Mouse (Mus musculus) layer of hippocampus, postnatal 36 days (tissue): ENCODE data around the gene Pcdh9. TPM values are rescaled to one million over a fixed set of nuclear protein-coding genes. Genes with fewer than 3 reads are reported as not detected.

Experiments used
- DNase-seq, 2 experiments: peaks; one replicate each; pipeline ENCODE4 v3.0.0; 2022
- total RNA-seq, 2 experiments: library from RNA; stranded (reverse); gene quantifications; 2 replicates each; pipeline ENCODE4 v1.2.3; 2021

Pcdh9 gene
- total RNA-seq, 2 experiments from 2014 or later, result 158 to 180 TPM

GRCm38 (mm10) chr14:93374181-93374580, 516.3 kb downstream of the Pcdh9 start:
- peak in 1 of 2 experiments; percentile 10 for DNase-seq

- DNase-seq, result no peak
Measured at GRCm38 (mm10) chr14:93354150-93354549, 536.3 kb downstream of the Pcdh9 start.

- DNase-seq, result peak; percentile 70
Measured at GRCm38 (mm10) chr14:93350906-93351305, 539.6 kb downstream of the Pcdh9 start.

- no peak for DNase-seq
Measured at GRCm38 (mm10) chr14:93349166-93349565, 541.3 kb downstream of the Pcdh9 start.

GRCm38 (mm10) chr14:93347031-93347430, 543.4 kb downstream of the Pcdh9 start:
- no peak for DNase-seq

GRCm38 (mm10) chr14:93342781-93343180, 547.7 kb downstream of the Pcdh9 start:
- no peak for DNase-seq

- DNase-seq, result no peak
Measured at GRCm38 (mm10) chr14:93341390-93341789, 549.1 kb downstream of the Pcdh9 start.

- no peak for DNase-seq
Measured at GRCm38 (mm10) chr14:93329247-93329646, 561.2 kb downstream of the Pcdh9 start.

- no peak for DNase-seq
Measured at GRCm38 (mm10) chr14:93317393-93317792, 573.1 kb downstream of the Pcdh9 start.

- no peak for DNase-seq
Measured at GRCm38 (mm10) chr14:93288361-93288760, 602.1 kb downstream of the Pcdh9 start.

- no peak for DNase-seq
Measured at GRCm38 (mm10) chr14:93287642-93288041, 602.8 kb downstream of the Pcdh9 start.

GRCm38 (mm10) chr14:93285136-93285535, 605.3 kb downstream of the Pcdh9 start:
- DNase-seq, result no peak

GRCm38 (mm10) chr14:93284009-93284408, 606.5 kb downstream of the Pcdh9 start:
- no peak for DNase-seq

GRCm38 (mm10) chr14:93275661-93276060, 614.8 kb downstream of the Pcdh9 start:
- DNase-seq, result no peak

- DNase-seq, result no peak
Measured at GRCm38 (mm10) chr14:93274767-93275166, 615.7 kb downstream of the Pcdh9 start.

- no peak for DNase-seq
Measured at GRCm38 (mm10) chr14:93253411-93253810, 637.1 kb downstream of the Pcdh9 start.

- DNase-seq, result no peak
Measured at GRCm38 (mm10) chr14:93240263-93240662, 650.2 kb downstream of the Pcdh9 start.

- DNase-seq, result no peak
Measured at GRCm38 (mm10) chr14:93234333-93234732, 656.1 kb downstream of the Pcdh9 start.

GRCm38 (mm10) chr14:93233599-93233998, 656.9 kb downstream of the Pcdh9 start:
- DNase-seq, result no peak

GRCm38 (mm10) chr14:93214846-93215245, 675.6 kb downstream of the Pcdh9 start:
- DNase-seq, result peak; percentile 79 to 83

- no peak for DNase-seq
Measured at GRCm38 (mm10) chr14:93199791-93200190, 690.7 kb downstream of the Pcdh9 start.

- DNase-seq, result no peak
Measured at GRCm38 (mm10) chr14:93182606-93183491, 707.6 kb downstream of the Pcdh9 start.

GRCm38 (mm10) chr14:93169201-93169600, 721.3 kb downstream of the Pcdh9 start:
- DNase-seq, result no peak

GRCm38 (mm10) chr14:93168367-93168766, 722.1 kb downstream of the Pcdh9 start:
- DNase-seq, result no peak
